Mouse (Mus musculus): Measurements from ENCODE around the gene Hpn. TPM values are rescaled to one million over a fixed set of nuclear protein-coding genes. Genes with fewer than 3 reads are reported as not detected.
A peak's percentile ranks its signal among the peaks of the same experiment; 100 is the strongest.

Gene Hpn
- polyA plus RNA-seq, 1 experiment from 2014 or later, result 0.25 TPM

DNA sequence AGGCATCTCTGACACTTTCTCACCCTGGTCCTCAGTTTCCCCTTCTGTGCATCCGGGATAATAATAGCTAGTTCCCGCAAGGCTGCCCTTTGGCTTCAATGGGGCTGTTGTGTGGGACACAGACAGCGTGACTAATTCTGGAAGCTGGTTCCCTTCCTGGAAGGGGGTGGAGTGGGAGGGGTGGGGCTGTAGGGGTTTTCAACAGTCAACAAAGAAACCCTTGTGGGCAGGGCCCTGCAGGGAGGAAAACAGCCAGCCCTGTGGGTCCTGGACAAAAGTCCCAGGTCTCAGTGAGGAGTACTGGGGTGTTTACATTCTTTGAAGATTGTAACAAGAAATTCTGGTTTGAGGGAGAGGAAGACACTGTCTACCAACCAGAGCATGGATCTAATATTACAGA is 29.9 kb downstream of the Hpn start:
- ATAC-seq (ENCODE audit: low read depth), result no peak
- H3K4me3 ChIP-seq, result no peak overlapping the region
- 0 out of 2 replicates have a peak overlapping the region, but pooled peaks have one; percentile 14 for H3K27ac ChIP-seq (replicated peaks)
- H3K9ac ChIP-seq, result no peak overlapping the region
- no peak overlapping the region for H3K4me2 ChIP-seq
- H3K4me1 ChIP-seq (replicated peaks), result peaks cover 20% of the 10 kb centered on the region
- peaks cover 4% of the 10 kb centered on the region; the same call in 1 of the 2 replicates for H3K9me3 ChIP-seq
- no peaks in the 10 kb centered on the region for H3K36me3 ChIP-seq
- 20% methylated on average over 3 of the region's 3 CpGs for WGBS
- H3K27me3 ChIP-seq, result no peaks in the 10 kb centered on the region

DNA sequence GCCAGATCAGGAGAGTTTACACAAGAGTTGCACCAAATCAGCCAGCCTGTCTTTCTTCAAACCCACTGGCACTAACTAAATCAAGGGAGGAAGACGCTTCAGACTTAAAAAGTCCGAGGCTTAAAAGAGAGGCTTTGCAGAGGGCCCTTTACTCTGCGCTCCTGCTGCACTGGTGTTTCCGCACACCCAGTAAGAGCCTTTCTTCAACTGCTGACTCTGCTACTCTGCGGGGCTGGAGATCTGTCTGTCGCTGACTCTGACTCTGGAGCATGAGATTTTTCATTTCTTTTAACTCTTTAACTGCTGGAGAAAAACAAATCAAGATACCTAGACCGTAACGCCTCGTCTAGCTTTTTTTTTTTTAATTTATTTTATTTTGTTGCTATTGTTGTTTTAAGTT is 30.9 kb downstream of the Hpn start:
- no peaks in the 10 kb centered on the region for H3K27me3 ChIP-seq
- peaks cover 20% of the 10 kb centered on the region for H3K4me1 ChIP-seq (replicated peaks)
- no peak for ATAC-seq (ENCODE audit: low read depth)
- H3K9me3 ChIP-seq, result peaks cover 4% of the 10 kb centered on the region; the same call in 1 of the 2 replicates
- 61% methylated on average over 9 of the region's 9 CpGs for WGBS
- no peak overlapping the region for H3K9ac ChIP-seq
- no peaks in the 10 kb centered on the region for H3K36me3 ChIP-seq
- H3K4me3 ChIP-seq, result no peak overlapping the region
- H3K27ac ChIP-seq (replicated peaks), result no peak overlapping the region; the same call in 1 of the 2 replicates
- H3K4me2 ChIP-seq, result no peak overlapping the region

DNA sequence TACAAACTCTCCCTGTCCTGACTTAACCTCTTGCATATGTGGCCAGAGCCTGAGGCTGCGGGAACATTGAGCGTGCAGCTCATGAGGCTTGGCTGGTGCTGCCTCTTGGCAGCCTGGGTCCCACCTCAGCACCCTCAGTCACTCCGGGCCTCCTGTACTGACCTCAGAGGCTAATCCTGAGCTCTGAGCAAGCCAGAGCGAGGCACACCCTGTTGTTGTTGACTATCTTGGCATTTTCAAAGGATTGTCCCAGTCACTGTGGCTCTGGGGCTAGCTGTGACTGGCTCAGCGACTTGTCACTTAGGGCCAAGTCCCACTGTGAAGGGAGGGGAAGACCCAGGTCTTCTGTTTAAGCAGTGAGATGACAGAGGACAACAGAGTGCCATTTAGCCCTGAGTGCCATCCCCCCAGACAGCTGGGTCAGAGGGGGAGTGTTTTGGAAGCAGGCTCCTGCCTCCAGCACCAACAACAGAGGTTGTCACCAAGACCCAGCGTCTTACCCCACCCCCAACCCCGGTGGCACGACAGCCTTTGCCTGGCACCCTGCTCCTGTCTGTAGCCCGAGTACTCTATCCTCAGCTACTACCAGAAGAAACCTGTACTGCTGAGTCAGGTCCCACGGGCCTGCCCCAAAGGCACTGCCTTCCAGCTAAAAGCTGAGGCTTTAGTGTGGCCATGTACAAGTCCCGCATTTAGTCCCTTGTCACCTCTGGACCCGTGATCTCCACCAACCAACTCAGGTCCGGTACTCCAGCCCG is 32.1 kb downstream of the Hpn start:
- H3K9ac ChIP-seq, result 0 out of 2 replicates have a peak overlapping the region, but pooled peaks have one; percentile 31
- no peak for ATAC-seq (ENCODE audit: low read depth)
- H3K4me1 ChIP-seq (replicated peaks), result peaks cover 20% of the 10 kb centered on the region
- 61% methylated on average over 14 of the region's 14 CpGs for WGBS
- no peak overlapping the region for H3K4me2 ChIP-seq
- H3K9me3 ChIP-seq, result peaks cover 4% of the 10 kb centered on the region; the same call in 1 of the 2 replicates
- no peaks in the 10 kb centered on the region for H3K27me3 ChIP-seq
- H3K4me3 ChIP-seq, result no peak overlapping the region
- no peaks in the 10 kb centered on the region for H3K36me3 ChIP-seq
- no peak overlapping the region for H3K27ac ChIP-seq (replicated peaks)

DNA sequence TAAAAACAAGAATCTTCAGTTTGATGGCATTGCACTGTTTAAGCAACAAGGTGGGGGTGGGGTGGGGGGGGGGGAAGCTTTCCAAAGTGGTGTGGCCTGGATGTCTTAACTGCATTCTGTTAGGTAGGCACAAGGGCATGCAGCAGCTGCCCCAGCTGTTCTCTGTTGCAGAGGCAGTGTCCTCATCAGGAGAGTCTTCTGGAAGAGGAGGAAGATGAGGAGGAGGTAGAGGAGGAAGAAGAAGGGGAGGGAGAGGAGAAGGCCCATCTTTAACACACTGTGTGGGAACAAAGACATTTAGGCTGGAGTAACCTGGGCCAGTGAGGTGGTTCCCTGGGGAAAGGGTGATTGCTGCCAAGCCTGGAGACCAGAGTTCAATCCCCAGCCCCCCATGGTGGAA is 33.0 kb downstream of the Hpn start:
- H3K9me3 ChIP-seq, result peaks cover 4% of the 10 kb centered on the region; the same call in 1 of the 2 replicates
- ATAC-seq (ENCODE audit: low read depth), result no peak
- H3K4me2 ChIP-seq, result no peak overlapping the region
- H3K9ac ChIP-seq, result no peak overlapping the region
- H3K27me3 ChIP-seq, result no peaks in the 10 kb centered on the region
- H3K36me3 ChIP-seq, result no peaks in the 10 kb centered on the region
- H3K27ac ChIP-seq (replicated peaks), result no peak overlapping the region
- peaks cover 25% of the 10 kb centered on the region for H3K4me1 ChIP-seq (replicated peaks)
- no peak overlapping the region for H3K4me3 ChIP-seq

DNA sequence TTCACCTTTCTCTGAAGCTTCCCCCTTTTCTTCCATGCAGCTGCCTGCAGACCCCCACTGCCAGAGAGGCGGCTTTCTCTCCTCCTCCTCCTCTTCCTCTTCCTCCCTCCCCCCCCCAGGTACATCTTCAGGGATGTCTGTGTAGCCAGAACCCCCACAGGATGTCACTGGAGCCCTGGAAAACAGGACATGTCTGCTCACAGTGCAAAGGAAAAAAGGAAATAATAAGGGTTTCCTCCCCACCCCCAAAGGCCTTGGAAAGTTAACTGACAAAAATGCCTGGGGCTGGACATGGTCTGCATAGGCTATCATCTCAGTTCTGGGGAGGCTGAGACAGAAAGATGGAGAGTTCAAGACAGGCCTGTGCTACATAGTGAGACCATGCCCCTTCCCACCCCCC is 34.0 kb downstream of the Hpn start:
- no peaks in the 10 kb centered on the region for H3K36me3 ChIP-seq
- H3K4me3 ChIP-seq, result no peak overlapping the region
- ATAC-seq (ENCODE audit: low read depth), result no peak
- H3K27ac ChIP-seq (replicated peaks), result no peak overlapping the region
- peaks cover 3% of the 10 kb centered on the region; the same call in 1 of the 2 replicates for H3K9me3 ChIP-seq
- H3K4me2 ChIP-seq, result no peak overlapping the region
- H3K9ac ChIP-seq, result no peak overlapping the region
- 56% methylated on average over 1 of the region's 1 CpGs for WGBS
- H3K4me1 ChIP-seq (replicated peaks), result peaks cover 26% of the 10 kb centered on the region
- no peaks in the 10 kb centered on the region for H3K27me3 ChIP-seq

DNA sequence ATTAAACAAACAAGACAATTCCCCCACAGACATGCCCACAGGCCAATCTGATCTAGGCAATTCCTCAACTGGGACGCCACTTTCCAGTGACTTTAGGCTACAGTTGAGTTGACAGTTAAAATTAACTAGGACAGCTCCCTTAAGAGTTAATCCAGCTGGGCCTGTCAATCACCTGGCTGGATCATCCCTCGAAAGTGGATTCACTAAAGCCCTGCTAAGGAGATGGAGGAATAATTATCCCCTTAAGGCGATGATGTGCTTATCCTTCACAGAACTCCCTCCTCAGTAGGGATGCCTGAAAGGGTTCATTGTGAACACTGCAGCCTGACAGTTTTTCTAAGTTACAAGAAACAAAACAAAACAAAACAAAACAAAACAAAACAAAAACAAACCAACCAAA is 34.5 kb downstream of the Hpn start:
- 50% methylated on average over 3 of the region's 3 CpGs for WGBS
- H3K27ac ChIP-seq (replicated peaks), result no peak overlapping the region
- H3K9ac ChIP-seq, result no peak overlapping the region
- H3K4me3 ChIP-seq, result no peak overlapping the region
- no peaks in the 10 kb centered on the region for H3K27me3 ChIP-seq
- no peak for ATAC-seq (ENCODE audit: low read depth)
- peaks cover 26% of the 10 kb centered on the region for H3K4me1 ChIP-seq (replicated peaks)
- no peaks in the 10 kb centered on the region for H3K9me3 ChIP-seq
- no peak overlapping the region for H3K4me2 ChIP-seq
- no peaks in the 10 kb centered on the region for H3K36me3 ChIP-seq

DNA sequence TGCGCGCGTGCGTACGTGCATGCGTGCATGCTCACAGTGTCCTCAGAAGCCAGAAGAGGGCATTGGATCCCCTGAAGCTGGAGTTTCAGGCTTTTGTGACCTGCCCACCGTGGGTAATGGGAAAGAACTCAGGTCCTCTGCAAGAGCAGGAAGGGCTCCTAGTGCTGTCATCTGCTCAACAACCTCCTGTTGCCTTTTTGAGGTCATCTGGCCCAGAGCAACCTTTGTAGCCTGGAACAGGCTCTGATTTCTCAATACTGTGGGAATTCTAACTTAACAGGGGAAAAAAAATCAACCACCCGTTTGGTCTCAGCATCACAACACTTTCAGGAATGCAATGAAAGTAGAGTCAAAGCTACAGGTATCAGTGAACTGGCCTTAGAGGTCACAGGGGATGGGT is 35.4 kb downstream of the Hpn start:
- no peaks in the 10 kb centered on the region for H3K27me3 ChIP-seq
- H3K9ac ChIP-seq, result no peak overlapping the region
- no peak overlapping the region for H3K4me2 ChIP-seq
- no peak for ATAC-seq (ENCODE audit: low read depth)
- 91% methylated on average over 8 of the region's 8 CpGs for WGBS
- peaks cover 19% of the 10 kb centered on the region for H3K4me1 ChIP-seq (replicated peaks)
- H3K36me3 ChIP-seq, result no peaks in the 10 kb centered on the region
- no peaks in the 10 kb centered on the region for H3K9me3 ChIP-seq
- H3K4me3 ChIP-seq, result no peak overlapping the region
- H3K27ac ChIP-seq (replicated peaks), result no peak overlapping the region

DNA sequence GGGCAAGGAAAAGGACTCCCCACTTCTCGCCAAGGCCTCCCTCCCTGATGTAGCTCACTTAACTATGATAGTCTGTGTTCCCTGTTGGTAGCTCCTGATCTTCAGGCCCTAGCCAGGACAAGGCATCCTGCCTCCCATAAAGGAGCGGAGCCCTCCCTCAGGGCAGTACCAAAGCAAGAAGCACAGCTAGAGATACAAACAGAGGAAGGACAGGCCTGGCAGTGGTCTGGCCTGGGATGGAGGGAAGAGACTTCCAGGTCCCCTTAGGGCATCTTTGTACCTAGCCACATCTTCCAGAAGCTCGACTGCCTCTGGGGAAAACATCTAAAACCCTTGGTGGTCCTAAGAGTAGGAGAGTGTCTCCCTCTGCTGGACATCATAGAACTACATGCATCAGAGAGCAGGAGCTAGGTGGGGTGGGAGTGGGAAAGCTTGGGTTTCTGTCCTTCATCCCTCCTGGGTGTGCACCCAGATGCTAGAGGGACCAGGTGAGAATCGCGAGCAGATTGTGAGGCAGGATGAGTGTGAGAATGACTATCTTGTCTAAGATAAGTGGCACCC is 37.1 kb downstream of the Hpn start:
- peaks cover 13% of the 10 kb centered on the region for H3K4me1 ChIP-seq (replicated peaks)
- H3K36me3 ChIP-seq, result no peaks in the 10 kb centered on the region
- 50% methylated on average over 5 of the region's 5 CpGs for whole genome bisulfite sequencing
- ATAC-seq (ENCODE audit: low read depth), result 0 out of 2 replicates have a peak, but pooled peaks have one; percentile 48
- H3K27me3 ChIP-seq, result no peaks in the 10 kb centered on the region
- H3K9me3 ChIP-seq, result no peaks in the 10 kb centered on the region
- H3K27ac ChIP-seq (replicated peaks), result peak overlapping the region; percentile 34; the same call in 1 of the 2 replicates
- H3K4me3 ChIP-seq, result no peak overlapping the region
- no peak overlapping the region for H3K4me2 ChIP-seq
- no peak overlapping the region for H3K9ac ChIP-seq

DNA sequence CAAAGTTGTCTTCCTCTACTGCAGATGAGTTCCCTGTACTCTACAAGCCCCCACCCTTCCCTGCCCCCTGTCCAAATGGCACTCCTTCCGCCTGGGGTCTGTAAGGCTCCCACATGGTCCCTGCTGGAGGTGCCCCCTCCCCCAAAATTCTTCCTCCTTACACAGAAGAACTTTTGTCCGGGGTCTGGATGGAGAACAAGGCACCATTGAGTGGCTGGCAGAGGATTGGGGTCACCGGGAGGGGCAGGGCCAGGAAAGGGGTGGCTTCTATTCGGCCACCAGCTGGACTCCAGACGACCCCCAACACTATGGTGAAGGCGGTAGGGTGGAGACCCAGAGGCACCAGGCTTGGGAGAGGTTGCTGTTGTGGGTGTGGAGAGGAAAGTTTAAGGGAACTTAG is 37.6 kb downstream of the Hpn start:
- no peak overlapping the region for H3K4me3 ChIP-seq
- H3K27ac ChIP-seq (replicated peaks), result peak overlapping the region; percentile 34; the same call in 1 of the 2 replicates
- ATAC-seq (ENCODE audit: low read depth), result peak; percentile 48
- H3K4me2 ChIP-seq, result no peak overlapping the region
- H3K36me3 ChIP-seq, result no peaks in the 10 kb centered on the region
- no peaks in the 10 kb centered on the region for H3K27me3 ChIP-seq
- no peak overlapping the region for H3K9ac ChIP-seq
- no peaks in the 10 kb centered on the region for H3K9me3 ChIP-seq
- WGBS, result 31% methylated on average over 6 of the region's 6 CpGs
- 0 out of 2 replicates have a peak, but pooled peaks cover 10% of the 10 kb centered on the region for H3K4me1 ChIP-seq (replicated peaks)

DNA sequence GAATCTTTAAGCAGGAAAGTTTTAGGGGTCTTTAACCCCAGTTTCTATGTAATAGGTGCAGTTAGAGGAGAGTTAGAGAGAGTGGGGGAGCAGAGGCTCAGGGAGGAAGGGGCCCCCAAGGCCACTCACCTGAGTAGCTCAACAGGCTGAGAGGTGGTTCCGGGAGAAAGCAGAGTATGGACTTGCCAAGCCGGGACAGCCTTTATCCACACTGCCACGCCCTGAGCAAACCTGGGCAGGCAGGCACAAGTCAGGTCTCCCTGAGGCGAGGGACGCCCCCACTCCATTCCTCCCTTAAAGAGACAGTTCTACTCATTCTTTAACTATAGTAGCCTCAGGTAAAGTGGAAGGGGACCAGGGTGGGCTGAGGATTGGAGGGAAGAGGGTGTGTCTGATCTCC is 38.6 kb downstream of the Hpn start, which contains the start of gene Fxyd3:
Fxyd3 (minus strand) TSS at position 213 of the 400 bp plus-strand sequence.
- 66% methylated on average over 5 of the region's 5 CpGs for WGBS
- H3K4me2 ChIP-seq, result no peak within 1 kb of the TSS
- ATAC-seq (ENCODE audit: low read depth), result no peak
- no peaks in the 10 kb centered on the region for H3K36me3 ChIP-seq
- peak within 1 kb of the TSS; percentile 34; the same call in 1 of the 2 replicates for H3K27ac ChIP-seq (replicated peaks)
- no peaks in the 10 kb centered on the region for H3K27me3 ChIP-seq
- H3K9me3 ChIP-seq, result no peaks in the 10 kb centered on the region
- H3K4me1 ChIP-seq (replicated peaks), result peaks cover 10% of the 10 kb centered on the region; the same call in 1 of the 2 replicates
- H3K4me3 ChIP-seq, result no peak within 1 kb of the TSS
- H3K9ac ChIP-seq, result no peak within 1 kb of the TSS

DNA sequence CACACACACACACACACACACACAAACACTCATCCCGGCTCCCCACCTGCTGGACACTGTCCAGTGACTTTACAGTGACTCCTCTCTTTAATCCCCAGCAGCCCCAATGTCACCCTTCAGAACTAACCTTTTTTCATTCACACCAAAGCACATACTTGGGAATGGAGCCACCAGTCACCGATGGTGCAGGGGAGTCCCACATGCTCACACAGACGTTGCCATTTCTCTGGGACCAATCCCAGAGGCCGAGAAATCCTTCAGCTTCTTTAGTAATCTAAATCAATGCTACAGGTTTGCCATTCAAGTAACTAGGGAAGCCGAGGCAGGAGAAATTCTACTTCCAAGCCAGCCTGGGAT is 40.4 kb downstream of the Hpn start:
- no peak overlapping the region for H3K27ac ChIP-seq (replicated peaks)
- no peak for ATAC-seq (ENCODE audit: low read depth)
- 67% methylated on average over 5 of the region's 5 CpGs for WGBS
- H3K4me3 ChIP-seq, result no peak overlapping the region
- H3K4me2 ChIP-seq, result no peak overlapping the region
- H3K4me1 ChIP-seq (replicated peaks), result peaks cover 10% of the 10 kb centered on the region; the same call in 1 of the 2 replicates
- no peaks in the 10 kb centered on the region for H3K36me3 ChIP-seq
- H3K9ac ChIP-seq, result no peak overlapping the region
- no peaks in the 10 kb centered on the region for H3K9me3 ChIP-seq
- H3K27me3 ChIP-seq, result no peaks in the 10 kb centered on the region

DNA sequence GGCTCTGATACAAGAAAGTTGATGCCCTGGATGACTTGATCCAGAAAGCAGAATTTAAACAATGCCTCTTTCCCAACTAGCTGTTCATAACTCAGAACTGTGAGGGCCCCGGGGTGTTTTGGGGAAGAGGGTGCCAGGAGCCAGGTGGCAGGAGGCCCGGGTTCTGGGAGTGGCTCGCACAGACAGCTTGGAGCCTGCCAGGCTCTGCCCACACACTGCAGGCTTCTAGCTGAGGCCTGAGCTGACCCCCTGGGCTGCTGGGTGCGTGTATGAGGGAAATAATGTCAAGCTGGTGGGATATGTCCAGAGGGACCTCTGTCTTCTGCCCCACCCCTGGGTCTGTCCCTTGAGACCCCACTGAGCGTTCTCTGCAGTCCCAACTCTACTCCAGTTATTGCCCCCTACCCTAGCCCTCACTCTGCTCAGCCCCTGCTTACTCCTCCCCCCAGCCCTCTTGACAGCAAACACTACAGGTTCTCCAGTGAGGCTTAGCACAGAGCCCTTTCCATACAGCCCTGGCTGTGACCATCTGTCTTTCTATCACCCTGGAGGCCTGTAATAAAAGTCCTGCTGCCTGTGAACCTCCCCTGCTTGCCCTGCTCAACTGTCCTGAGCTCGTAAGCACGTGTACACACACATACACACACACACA is 40.9 kb downstream of the Hpn start:
- no peaks in the 10 kb centered on the region for H3K36me3 ChIP-seq
- peaks cover 10% of the 10 kb centered on the region; the same call in 1 of the 2 replicates for H3K4me1 ChIP-seq (replicated peaks)
- no peak overlapping the region for H3K27ac ChIP-seq (replicated peaks)
- no peak for ATAC-seq (ENCODE audit: low read depth)
- no peak overlapping the region for H3K9ac ChIP-seq
- no peaks in the 10 kb centered on the region for H3K9me3 ChIP-seq
- H3K27me3 ChIP-seq, result no peaks in the 10 kb centered on the region
- 56% methylated on average over 7 of the region's 7 CpGs for WGBS
- no peak overlapping the region for H3K4me3 ChIP-seq
- no peak overlapping the region for H3K4me2 ChIP-seq
